ENCODE assay signal across 29 mouse cellular contexts in genomic region chr16:94023352-94024280, GRCm38 (mm10). TPM values are rescaled to one million over a fixed set of nuclear protein-coding genes. Genes with fewer than 3 reads are reported as not detected.
DNase-seq lines count a peak whose midpoint lies in the region; ATAC-seq and TF ChIP-seq lines count a peak whose summit lies in the region.
"Had no signal": no experiment of that assay in that cellular context is flagged by ENCODE, and none has a peak within 500 bp of the region (broad histone marks: within the 10 kb centered on the region; RNA-seq: fewer than 3 reads in every experiment).

No protein-coding gene starts in this region.

- 27% methylated on average over 28 of the region's 28 CpGs for WGBS in lung, embryonic 16.5 days
- 54% methylated on average over 28 of the region's 28 CpGs for WGBS in intestine, embryonic 14.5 days
- 52% methylated on average over 28 of the region's 28 CpGs for WGBS in stomach, embryonic 15.5 days

- H3K36me3 ChIP-seq in lung, embryonic 16.5 days (ENCODE audit: control insufficient read depth, insufficient read depth, low read length), result no peaks in the 10 kb centered on the region
- H3K36me3 ChIP-seq in MEL (ENCODE audit: control insufficient read depth in 1 of 2, insufficient read depth in 2 of 2, low read length in 2 of 2), result peaks cover 0 to 6% of the 10 kb centered on the region in 2 experiments; a peak in 2 of 4 replicates
- no peaks in the 10 kb centered on the region for H3K36me3 ChIP-seq in intestine, embryonic 14.5 days (ENCODE audit: control insufficient read depth, insufficient read depth, low read length)
- no peaks in the 10 kb centered on the region for H3K36me3 ChIP-seq in stomach, embryonic 15.5 days
- H3K36me3 ChIP-seq: forebrain, embryonic 12.5 days; heart, embryonic 13.5 days; midbrain, embryonic 15.5 days had no signal

- no peaks in the 10 kb centered on the region for H3K27me3 ChIP-seq in lung, embryonic 16.5 days (ENCODE audit: control insufficient read depth, insufficient read depth, low read depth, low read length)
- H3K27me3 ChIP-seq in MEL (ENCODE audit: control insufficient read depth in 1 of 2, insufficient read depth in 2 of 2, low read length in 2 of 2), result no peaks in the 10 kb centered on the region; a peak in 1 of 4 replicates
- no peaks in the 10 kb centered on the region for H3K27me3 ChIP-seq in intestine, embryonic 14.5 days (replicated peaks; ENCODE audit: control insufficient read depth, insufficient read depth, low read length)
- H3K27me3 ChIP-seq in stomach, embryonic 15.5 days (replicated peaks), result no peaks in the 10 kb centered on the region
- H3K27me3 ChIP-seq: forebrain, embryonic 12.5 days; heart, embryonic 13.5 days; midbrain, embryonic 15.5 days had no signal

- peaks cover 5% of the 10 kb centered on the region; the same call in 1 of the 2 replicates for H3K4me1 ChIP-seq in lung, embryonic 16.5 days (replicated peaks; ENCODE audit: control insufficient read depth, insufficient read depth, low read length)
- H3K4me1 ChIP-seq in MEL (ENCODE audit: control insufficient read depth in 1 of 2, insufficient read depth in 2 of 2, low read length in 2 of 2), result peaks cover 0 to 11% of the 10 kb centered on the region in 2 experiments; a peak in 2 of 4 replicates
- H3K4me1 ChIP-seq in intestine, embryonic 14.5 days (replicated peaks; ENCODE audit: control insufficient read depth, insufficient read depth, low read length), result no peaks in the 10 kb centered on the region
- no peaks in the 10 kb centered on the region for H3K4me1 ChIP-seq in stomach, embryonic 15.5 days
- H3K4me1 ChIP-seq: forebrain, embryonic 12.5 days; heart, embryonic 13.5 days; midbrain, embryonic 15.5 days had no signal

- ATAC-seq in lung, embryonic 16.5 days (ENCODE audit: low read depth), result peak; percentile 34; the same call in 1 of the 2 replicates
- ATAC-seq in intestine, embryonic 14.5 days (replicated peaks; ENCODE audit: low FRiP score, low TSS enrichment, low read depth), result 0 out of 2 replicates have a peak, but pooled peaks have one; percentile 43
- peak; percentile 65; the same call in 1 of the 2 replicates for ATAC-seq in stomach, embryonic 15.5 days (ENCODE audit: insufficient read depth, low FRiP score, low read depth)
- ATAC-seq: hindbrain, embryonic 16.5 days; liver, postnatal 0 days; midbrain, embryonic 15.5 days; Patski had no signal

- DNase-seq in lung, postnatal 4 days, result no peak
- peak; percentile 78 for DNase-seq in MEL (ENCODE audit: low read depth, low spot score)
- DNase-seq in intestine, embryonic 14.5 days (ENCODE audit: low spot score), result no peak
- no peak for DNase-seq in heart, adult 9 months (ENCODE audit: low spot score in 2 of 2)
- no peak for DNase-seq in thymus, postnatal 14 days
- no peak for DNase-seq in heart, postnatal 25 days (ENCODE audit: low spot score)
- DNase-seq: adrenal gland, postnatal 14 days; heart, adult 11 months; heart, postnatal 4 days; kidney, adult 2 months; kidney, postnatal 14 days; layer of hippocampus, postnatal 36 days; liver, postnatal 0 days; right cerebral cortex, postnatal 14 days had no signal

- no peak overlapping the region for H3K9ac ChIP-seq in lung, embryonic 16.5 days (ENCODE audit: low read length)
- H3K9ac ChIP-seq in MEL (ENCODE audit: control insufficient read depth, low read depth, low read length, poor library complexity, severe bottlenecking), result no peak overlapping the region
- no peak overlapping the region for H3K9ac ChIP-seq in intestine, embryonic 14.5 days (ENCODE audit: low read length)
- no peak overlapping the region for H3K9ac ChIP-seq in stomach, embryonic 15.5 days
- H3K9ac ChIP-seq: forebrain, embryonic 12.5 days; heart, embryonic 13.5 days; liver, postnatal 0 days; midbrain, embryonic 15.5 days had no signal

- TF ChIP-seq RAD21 in MEL (IDR thresholded peaks at IDR 0.05; ENCODE audit: low read depth, low read length), result no peak

- H3K27ac ChIP-seq in lung, embryonic 16.5 days (ENCODE audit: low read length), result no peak overlapping the region
- no peak overlapping the region for H3K27ac ChIP-seq in MEL (ENCODE audit: control insufficient read depth, low read depth, low read length)
- H3K27ac ChIP-seq in intestine, embryonic 14.5 days (ENCODE audit: low read depth), result no peak overlapping the region
- peak overlapping the region; percentile 36 for H3K27ac ChIP-seq in stomach, embryonic 15.5 days
- H3K27ac ChIP-seq: forebrain, embryonic 12.5 days; heart, embryonic 13.5 days; layer of hippocampus, adult 2 months; midbrain, embryonic 15.5 days had no signal

- H3K79me2 ChIP-seq in MEL (ENCODE audit: control insufficient read depth, insufficient read depth, low read length, poor library complexity), result no peaks in the 10 kb centered on the region

- TF ChIP-seq EP300 in MEL (IDR thresholded peaks at IDR 0.05; ENCODE audit: low read depth in 1 of 2, low read length in 2 of 2), result peak; percentile 61 to 71; a peak in 3 of 4 replicates

- H3K9me3 ChIP-seq in lung, embryonic 16.5 days (ENCODE audit: control insufficient read depth, low read length), result peaks cover 2% of the 10 kb centered on the region; the same call in 1 of the 2 replicates
- no peaks in the 10 kb centered on the region for H3K9me3 ChIP-seq in MEL (replicated peaks; ENCODE audit: insufficient read depth, low read length)
- peaks cover 4% of the 10 kb centered on the region; the same call in 1 of the 2 replicates for H3K9me3 ChIP-seq in intestine, embryonic 14.5 days (ENCODE audit: control insufficient read depth, low read length)
- H3K9me3 ChIP-seq in stomach, embryonic 15.5 days, result no peaks in the 10 kb centered on the region
- H3K9me3 ChIP-seq: midbrain, embryonic 15.5 days had no signal

- no peak for TF ChIP-seq POLR2A in MEL (IDR thresholded peaks at IDR 0.05; ENCODE audit: control insufficient read depth in 1 of 2, insufficient read depth in 1 of 2, low read depth in 1 of 2, low read length in 2 of 2, poor library complexity in 1 of 2)

- H3K4me2 ChIP-seq in lung, embryonic 16.5 days (ENCODE audit: low read depth, low read length), result peak overlapping the region; percentile 41
- H3K4me2 ChIP-seq in intestine, embryonic 14.5 days (ENCODE audit: low read length), result 0 out of 2 replicates have a peak overlapping the region, but pooled peaks have one; percentile 1
- peak overlapping the region; percentile 35 for H3K4me2 ChIP-seq in stomach, embryonic 15.5 days
- H3K4me2 ChIP-seq: forebrain, embryonic 12.5 days; heart, embryonic 13.5 days; midbrain, embryonic 15.5 days had no signal

- intact Hi-C loops in heart, postnatal 25 days (cut with DNase I), result no loop called here

- TF ChIP-seq CTCF in MEL (IDR thresholded peaks at IDR 0.05 in 2 of 3, conservative IDR thresholded peaks at IDR 0.05 in 1 of 3; ENCODE audit: control insufficient read depth in 1 of 3, insufficient read depth in 1 of 3, low read depth in 2 of 3, low read length in 3 of 3, poor library complexity in 1 of 3, severe bottlenecking in 1 of 3), result no peak

- H3K4me3 ChIP-seq in lung, embryonic 16.5 days (ENCODE audit: low read length), result peak overlapping the region; percentile 7; the same call in 1 of the 2 replicates
- H3K4me3 ChIP-seq in MEL (ENCODE audit: control insufficient read depth in 1 of 2, insufficient read depth in 1 of 2, low read depth in 2 of 2, low read length in 2 of 2), result no peak overlapping the region
- H3K4me3 ChIP-seq in intestine, embryonic 14.5 days (ENCODE audit: low read depth, low read length), result no peak overlapping the region
- no peak overlapping the region for H3K4me3 ChIP-seq in stomach, embryonic 15.5 days (replicated peaks)
- H3K4me3 ChIP-seq: forebrain, embryonic 12.5 days; heart, embryonic 13.5 days; layer of hippocampus, adult 2 months; midbrain, embryonic 15.5 days had no signal

TF ChIP-seq in MEL, 35 proteins besides CTCF, POLR2A, EP300 and RAD21:
- peak; percentile 61 for TF ChIP-seq TCF12 (IDR thresholded peaks at IDR 0.05; ENCODE audit: low read depth, low read length)
- peak; percentile 68 for TF ChIP-seq ETS1 (IDR thresholded peaks at IDR 0.05; ENCODE audit: low read depth, low read length)
- TF ChIP-seq GATA1 (IDR thresholded peaks at IDR 0.05; ENCODE audit: low read depth, low read length), result peak; percentile 87
- TF ChIP-seq KAT2A (conservative IDR thresholded peaks at IDR 0.05; ENCODE audit: low read depth, low read length), result no peak
- TF ChIP-seq BHLHE40 (IDR thresholded peaks at IDR 0.05; ENCODE audit: borderline replicate concordance, low read depth, low read length), result peak; percentile 57; the same call in 1 of the 2 replicates
- TF ChIP-seq ZMIZ1 (IDR thresholded peaks at IDR 0.05; ENCODE audit: low read depth, low read length), result no peak

RNA-seq across cellular contexts. Expression of gene Cldn14, which starts 15.0 kb away (rescaled TPM):
- not detected in 2 replicates for polyA plus RNA-seq in lung, embryonic 16.5 days (2015; fragmentation: Nextera tagmentation; extraction: Ambion mirVana)
- total RNA-seq in MEL (2012; rRNA removed), result 0.13 TPM in 1 of 2 replicates, not detected in the other
- polyA plus RNA-seq in MEL (2012; ENCODE audit: insufficient read depth in 1 of 2, insufficient read length in 2 of 2, low read depth in 1 of 2, low replicate concordance in 2 of 2, missing spikeins in 1 of 2), result not detected
- 0.14 TPM in 1 of 2 replicates, not detected in the other for polyA plus RNA-seq in intestine, embryonic 14.5 days (2014; fragmentation: Nextera tagmentation; extraction: Ambion mirVana)
- polyA plus RNA-seq in stomach, embryonic 15.5 days (2015; fragmentation: Nextera tagmentation; extraction: Ambion mirVana), result 0.37 TPM in 1 of 2 replicates, not detected in the other
- total RNA-seq in heart, postnatal 25 days (2021), result not detected
- total RNA-seq: gastrocnemius, adult 8-10 months; heart, postnatal 4 days; megakaryocyte, adult 5-6 weeks; neutrophil, adult 5-6 weeks had no signal
- polyA plus RNA-seq: brain, embryonic 14.5 days; C2C12; forebrain, embryonic 12.5 days; heart, embryonic 13.5 days; hindbrain, embryonic 16.5 days; midbrain, embryonic 15.5 days; Patski; spleen, adult 2 months; urinary bladder, adult 2 months had no signal
